Mouse (Mus musculus) T-helper 17 cell (primary cell): ENCODE measurements around the gene Hsd17b7.

Experiments
- in situ Hi-C, 2 experiments: fragments of 300-600 bp; cut with MboI, MseI; formaldehyde crosslinking; loops; 1 replicate in 1 of 2; 2 replicates in 1 of 2; pipeline ENCODE4 v1.15.1; 2025; ENCODE audit warnings: high pct_unique_total_duplicates in 2 of 2

Gene Hsd17b7

GRCm38 (mm10) chr1:169946004-169946403 lies 23.0 kb downstream of the Hsd17b7 start:
- in situ Hi-C loops, result no loop called here

GRCm38 (mm10) chr1:169939345-169939744 lies 29.7 kb downstream of the Hsd17b7 start:
- in situ Hi-C loops, result loop anchor here in 1 of 2 experiments (5.0 kb wide), 1 partner anchor 407 kb away; the partner anchor contains the start of gene Nuf2

- in situ Hi-C loops, result loop anchor here in 1 of 2 experiments (5.0 kb wide), 1 partner anchor 402 kb away; the partner anchor contains the start of gene Nuf2
Observed at GRCm38 (mm10) chr1:169934005-169934725, 34.9 kb downstream of the Hsd17b7 start.

GRCm38 (mm10) chr1:169932122-169932746 lies 36.8 kb downstream of the Hsd17b7 start:
- in situ Hi-C loops, result loop anchor here in 1 of 2 experiments (5.0 kb wide), 1 partner anchor 400 kb away; the partner anchor contains the start of gene Nuf2

GRCm38 (mm10) chr1:169931698-169932097 lies 37.3 kb downstream of the Hsd17b7 start:
- in situ Hi-C loops, result loop anchor here in 1 of 2 experiments (5.0 kb wide), 1 partner anchor 399 kb away; the partner anchor contains the start of gene Nuf2

- in situ Hi-C loops, result no loop called here
Observed at GRCm38 (mm10) chr1:169928454-169928971, 40.5 kb downstream of the Hsd17b7 start, which contains the start of gene Ccdc190. TSS of gene Ccdc190 (plus strand) at chr1:169928648.

- in situ Hi-C loops, result no loop called here
Observed at GRCm38 (mm10) chr1:169927753-169928369, 41.2 kb downstream of the Hsd17b7 start.

- in situ Hi-C loops, result no loop called here
Observed at GRCm38 (mm10) chr1:169924567-169924966, 44.5 kb downstream of the Hsd17b7 start.

GRCm38 (mm10) chr1:169921710-169922211 lies 47.3 kb downstream of the Hsd17b7 start:
- in situ Hi-C loops, result no loop called here

GRCm38 (mm10) chr1:169919211-169919610 lies 49.8 kb downstream of the Hsd17b7 start:
- in situ Hi-C loops, result loop anchor here in 1 of 2 experiments (5.0 to 10.0 kb wide), 2 partner anchors 244 to 392 kb away; no protein-coding TSS in a partner anchor

GRCm38 (mm10) chr1:169917998-169918397 lies 51.0 kb downstream of the Hsd17b7 start:
- in situ Hi-C loops, result loop anchor here in 1 of 2 experiments (5.0 to 10.0 kb wide), 2 partner anchors 243 to 391 kb away; no protein-coding TSS in a partner anchor

- in situ Hi-C loops, result loop anchor here in 1 of 2 experiments (5.0 to 10.0 kb wide), 2 partner anchors 242 to 390 kb away; no protein-coding TSS in a partner anchor
Observed at GRCm38 (mm10) chr1:169917115-169917796, 51.8 kb downstream of the Hsd17b7 start.

- in situ Hi-C loops, result loop anchor here in 1 of 2 experiments (5.0 to 10.0 kb wide), 2 partner anchors 242 to 389 kb away; no protein-coding TSS in a partner anchor
Observed at GRCm38 (mm10) chr1:169916659-169917058, 52.4 kb downstream of the Hsd17b7 start.

- in situ Hi-C loops, result loop anchor here in 1 of 2 experiments (10.0 kb wide), 1 partner anchor 237 kb away; no protein-coding TSS in a partner anchor
Observed at GRCm38 (mm10) chr1:169911526-169911925, 57.5 kb downstream of the Hsd17b7 start.

GRCm38 (mm10) chr1:169910751-169911150 lies 58.3 kb downstream of the Hsd17b7 start:
- in situ Hi-C loops, result loop anchor here in 1 of 2 experiments (10.0 kb wide), 1 partner anchor 236 kb away; no protein-coding TSS in a partner anchor

- in situ Hi-C loops, result loop anchor here in 1 of 2 experiments (10.0 kb wide), 1 partner anchor 235 kb away; no protein-coding TSS in a partner anchor
Observed at GRCm38 (mm10) chr1:169909659-169910058, 59.4 kb downstream of the Hsd17b7 start.

- in situ Hi-C loops, result no loop called here
Observed at GRCm38 (mm10) chr1:169909163-169909562, 59.9 kb downstream of the Hsd17b7 start.

- in situ Hi-C loops, result no loop called here
Observed at GRCm38 (mm10) chr1:169900771-169901336, 68.2 kb downstream of the Hsd17b7 start.
